Mouse (Mus musculus): ENCODE data around the gene Cfap43. TPM values are rescaled to one million over a fixed set of nuclear protein-coding genes. Genes with fewer than 3 reads are reported as not detected.

Cfap43 gene
- polyA plus RNA-seq, 1 experiment from 2014 or later: 0.16 TPM

GRCm38 (mm10) chr19:47731071-47731881 lies 187.8 kb downstream of the Cfap43 start, which contains the start of gene Sfr1:
TSS of gene Sfr1 (plus strand) at chr19:47731682.
- Histone ChIP-seq H3K9me3 (ENCODE audit: control insufficient read depth) (no peaks in the 10 kb centered on the region), H3K9ac (ENCODE audit: low read depth, low read length) (peak within 1 kb of the TSS; percentile 82), H3K4me3 (ENCODE audit: low read depth, low read length) (peak within 1 kb of the TSS; percentile 69), H3K4me1 (replicated peaks; ENCODE audit: control insufficient read depth, insufficient read depth, low read length) (peaks cover 6% of the 10 kb centered on the region; the same call in 1 of the 2 replicates), H3K27me3 (replicated peaks; ENCODE audit: control insufficient read depth, insufficient read depth, low read length) (no peaks in the 10 kb centered on the region), H3K4me2 (replicated peaks; ENCODE audit: low read depth) (peak within 1 kb of the TSS; percentile 77), H3K36me3 (ENCODE audit: control insufficient read depth, insufficient read depth) (peaks cover 33% of the 10 kb centered on the region), H3K27ac (ENCODE audit: low read depth, low read length) (peak within 1 kb of the TSS; percentile 98)
- ATAC-seq: peak; percentile 97
- TF ChIP-seq CTCF (IDR thresholded peaks at IDR 0.05; ENCODE audit: low read depth): peak; percentile 73
- WGBS: 1% methylated on average over 70 of the region's 72 CpGs

GRCm38 (mm10) chr19:47730691-47731070 lies 188.4 kb downstream of the Cfap43 start:
- no peaks in the 10 kb centered on the region for H3K9me3 ChIP-seq (ENCODE audit: control insufficient read depth)
- peak overlapping the region; percentile 98 for H3K27ac ChIP-seq (ENCODE audit: low read depth, low read length)
- peak overlapping the region; percentile 77 for H3K4me2 ChIP-seq (replicated peaks; ENCODE audit: low read depth)
- peaks cover 6% of the 10 kb centered on the region; the same call in 1 of the 2 replicates for H3K4me1 ChIP-seq (replicated peaks; ENCODE audit: control insufficient read depth, insufficient read depth, low read length)
- peak overlapping the region; percentile 69 for H3K4me3 ChIP-seq (ENCODE audit: low read depth, low read length)
- peak overlapping the region; percentile 82 for H3K9ac ChIP-seq (ENCODE audit: low read depth, low read length)
- under 1% methylated on average over 12 of the region's 12 CpGs for WGBS
- no peaks in the 10 kb centered on the region for H3K27me3 ChIP-seq (replicated peaks; ENCODE audit: control insufficient read depth, insufficient read depth, low read length)
- H3K36me3 ChIP-seq (ENCODE audit: control insufficient read depth, insufficient read depth): peaks cover 27% of the 10 kb centered on the region
- TF ChIP-seq CTCF (IDR thresholded peaks at IDR 0.05; ENCODE audit: low read depth): no peak
- peak; percentile 61 for ATAC-seq

GRCm38 (mm10) chr19:47725643-47726140 lies 193.4 kb downstream of the Cfap43 start:
- Histone ChIP-seq H3K4me3 (ENCODE audit: low read depth, low read length) (no peak overlapping the region), H3K27ac (ENCODE audit: low read depth, low read length) (no peak overlapping the region), H3K4me1 (replicated peaks; ENCODE audit: control insufficient read depth, insufficient read depth, low read length) (peaks cover 6% of the 10 kb centered on the region; the same call in 1 of the 2 replicates), H3K9ac (ENCODE audit: low read depth, low read length) (no peak overlapping the region), H3K9me3 (ENCODE audit: control insufficient read depth) (no peaks in the 10 kb centered on the region), H3K27me3 (replicated peaks; ENCODE audit: control insufficient read depth, insufficient read depth, low read length) (no peaks in the 10 kb centered on the region), H3K4me2 (replicated peaks; ENCODE audit: low read depth) (no peak overlapping the region), H3K36me3 (ENCODE audit: control insufficient read depth, insufficient read depth) (no peaks in the 10 kb centered on the region)
- no peak for ATAC-seq
- 74% methylated on average over 7 of the region's 7 CpGs for WGBS
- no peak for TF ChIP-seq CTCF (IDR thresholded peaks at IDR 0.05; ENCODE audit: low read depth)

GRCm38 (mm10) chr19:47724903-47725302 lies 194.2 kb downstream of the Cfap43 start:
- H3K4me2 ChIP-seq (replicated peaks; ENCODE audit: low read depth): no peak overlapping the region
- TF ChIP-seq CTCF (IDR thresholded peaks at IDR 0.05; ENCODE audit: low read depth): no peak
- no peaks in the 10 kb centered on the region for H3K27me3 ChIP-seq (replicated peaks; ENCODE audit: control insufficient read depth, insufficient read depth, low read length)
- WGBS: 73% methylated on average over 4 of the region's 4 CpGs
- ATAC-seq: no peak
- no peak overlapping the region for H3K27ac ChIP-seq (ENCODE audit: low read depth, low read length)
- no peak overlapping the region for H3K4me3 ChIP-seq (ENCODE audit: low read depth, low read length)
- H3K36me3 ChIP-seq (ENCODE audit: control insufficient read depth, insufficient read depth): no peaks in the 10 kb centered on the region
- H3K9me3 ChIP-seq (ENCODE audit: control insufficient read depth): no peaks in the 10 kb centered on the region
- no peak overlapping the region for H3K9ac ChIP-seq (ENCODE audit: low read depth, low read length)
- no peaks in the 10 kb centered on the region for H3K4me1 ChIP-seq (replicated peaks; ENCODE audit: control insufficient read depth, insufficient read depth, low read length)

- WGBS: 24% methylated on average over 6 of the region's 6 CpGs
- no peak overlapping the region for H3K4me2 ChIP-seq (replicated peaks; ENCODE audit: low read depth)
Measured at GRCm38 (mm10) chr19:47722471-47722870, 196.6 kb downstream of the Cfap43 start.

GRCm38 (mm10) chr19:47719147-47719546 lies 199.9 kb downstream of the Cfap43 start:
- Histone ChIP-seq H3K4me3 (ENCODE audit: low read depth, low read length) (no peak overlapping the region), H3K27me3 (replicated peaks; ENCODE audit: control insufficient read depth, insufficient read depth, low read length) (no peaks in the 10 kb centered on the region), H3K36me3 (ENCODE audit: control insufficient read depth, insufficient read depth) (no peaks in the 10 kb centered on the region), H3K27ac (ENCODE audit: low read depth, low read length) (no peak overlapping the region), H3K9me3 (ENCODE audit: control insufficient read depth) (no peaks in the 10 kb centered on the region), H3K4me2 (replicated peaks; ENCODE audit: low read depth) (no peak overlapping the region), H3K4me1 (replicated peaks; ENCODE audit: control insufficient read depth, insufficient read depth, low read length) (no peaks in the 10 kb centered on the region), H3K9ac (ENCODE audit: low read depth, low read length) (no peak overlapping the region)
- WGBS: 87% methylated on average over 3 of the region's 3 CpGs
- no peak for TF ChIP-seq CTCF (IDR thresholded peaks at IDR 0.05; ENCODE audit: low read depth)
- no peak for ATAC-seq

More at GRCm38 (mm10) chr19:47722471-47722870, 196.6 kb downstream of the Cfap43 start:
- H3K27me3 ChIP-seq (replicated peaks; ENCODE audit: control insufficient read depth, insufficient read depth, low read length): no peaks in the 10 kb centered on the region
- no peak for TF ChIP-seq CTCF (IDR thresholded peaks at IDR 0.05; ENCODE audit: low read depth)
- no peak overlapping the region for H3K27ac ChIP-seq (ENCODE audit: low read depth, low read length)
- H3K4me3 ChIP-seq (ENCODE audit: low read depth, low read length): no peak overlapping the region
- H3K4me1 ChIP-seq (replicated peaks; ENCODE audit: control insufficient read depth, insufficient read depth, low read length): no peaks in the 10 kb centered on the region
- H3K9ac ChIP-seq (ENCODE audit: low read depth, low read length): no peak overlapping the region
- H3K36me3 ChIP-seq (ENCODE audit: control insufficient read depth, insufficient read depth): no peaks in the 10 kb centered on the region
- ATAC-seq: no peak
- H3K9me3 ChIP-seq (ENCODE audit: control insufficient read depth): no peaks in the 10 kb centered on the region
